Comparison of ENCODE assay signal across 11 mouse cellular contexts in the genomic region with DNA sequence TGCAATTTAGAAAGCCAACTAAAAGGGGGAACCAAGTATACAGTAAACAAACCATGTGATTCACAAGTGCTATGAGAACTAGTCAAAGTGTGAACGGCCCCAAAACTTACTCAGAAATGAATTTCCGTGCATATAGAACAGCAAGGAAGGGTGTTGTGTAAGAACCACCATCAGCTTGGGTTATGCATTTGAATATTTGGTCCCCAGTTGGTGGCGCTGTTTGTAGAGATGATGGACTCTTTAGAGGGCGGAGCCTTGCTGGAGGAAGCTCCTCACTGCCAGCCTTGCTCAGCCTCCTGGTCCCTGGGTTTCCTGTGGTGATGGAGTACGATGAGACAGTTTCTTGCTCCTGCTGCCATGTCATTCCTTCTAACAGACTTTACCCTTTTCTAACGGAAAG.
DNase-seq lines count a peak whose midpoint lies in the region; ATAC-seq and TF ChIP-seq lines count a peak whose summit lies in the region.
"Had no signal": no experiment of that assay in that cellular context is flagged by ENCODE, and none has a peak within 500 bp of the region (broad histone marks: within the 10 kb centered on the region; RNA-seq: fewer than 3 reads in every experiment).

No protein-coding gene starts in this region.

- ATAC-seq in heart, postnatal 0 days (ENCODE audit: insufficient read depth, low read depth), result no peak
- ATAC-seq in megakaryocyte progenitor cell, adult 5-6 weeks (replicated peaks; ENCODE audit: poor library complexity), result peak; percentile 98
- no peak for ATAC-seq in heart, embryonic 11.5 days (replicated peaks; ENCODE audit: insufficient number of reproducible peaks, low FRiP score, low TSS enrichment)

- no peak for TF ChIP-seq EP300 in heart, postnatal 0 days (IDR thresholded peaks at IDR 0.05; ENCODE audit: low read depth)

- H3K36me3 ChIP-seq in heart, postnatal 0 days (replicated peaks; ENCODE audit: control insufficient read depth, insufficient read depth, low read length), result no peaks in the 10 kb centered on the region
- no peaks in the 10 kb centered on the region for H3K36me3 ChIP-seq in heart, embryonic 11.5 days (ENCODE audit: control insufficient read depth, insufficient read depth, low read length)
- H3K36me3 ChIP-seq: embryonic facial prominence, embryonic 12.5 days; G1E; midbrain, embryonic 12.5 days had no signal

- H3K9ac ChIP-seq in heart, postnatal 0 days (replicated peaks; ENCODE audit: low read depth, low read length), result no peak overlapping the region
- no peak overlapping the region for H3K9ac ChIP-seq in heart, embryonic 11.5 days (ENCODE audit: low read depth, low read length)
- H3K9ac ChIP-seq: embryonic facial prominence, embryonic 12.5 days; midbrain, embryonic 12.5 days had no signal

- H3K4me1 ChIP-seq in heart, postnatal 0 days (ENCODE audit: control insufficient read depth, insufficient read depth), result no peaks in the 10 kb centered on the region
- no peaks in the 10 kb centered on the region for H3K4me1 ChIP-seq in heart, embryonic 11.5 days (ENCODE audit: control insufficient read depth, insufficient read depth, low read length)
- H3K4me1 ChIP-seq: embryonic facial prominence, embryonic 12.5 days; midbrain, embryonic 12.5 days had no signal

- H3K4me2 ChIP-seq in heart, postnatal 0 days (ENCODE audit: low read depth, low read length), result no peak overlapping the region
- no peak overlapping the region for H3K4me2 ChIP-seq in heart, embryonic 11.5 days
- H3K4me2 ChIP-seq: embryonic facial prominence, embryonic 12.5 days; midbrain, embryonic 12.5 days had no signal

- peak; percentile 15; the same call in 1 of the 2 replicates for TF ChIP-seq CTCF in heart, postnatal 0 days (IDR thresholded peaks at IDR 0.05; ENCODE audit: low read depth)
- no peak for TF ChIP-seq CTCF in brain, embryonic 14.5 days (IDR thresholded peaks at IDR 0.05; ENCODE audit: borderline replicate concordance, extremely low read depth, insufficient read depth, insufficient read length)

- no peaks in the 10 kb centered on the region for H3K9me3 ChIP-seq in heart, postnatal 0 days (replicated peaks; ENCODE audit: control insufficient read depth, low read length)
- no peaks in the 10 kb centered on the region for H3K9me3 ChIP-seq in heart, embryonic 11.5 days (replicated peaks; ENCODE audit: control insufficient read depth, low read length)
- H3K9me3 ChIP-seq: embryonic facial prominence, embryonic 12.5 days; midbrain, embryonic 12.5 days had no signal

- TF ChIP-seq POLR2A in brain, embryonic 14.5 days (IDR thresholded peaks at IDR 0.05; ENCODE audit: borderline replicate concordance, extremely low read depth, insufficient read depth, insufficient read length, poor library complexity, severe bottlenecking), result no peak

- H3K27ac ChIP-seq in heart, postnatal 0 days (ENCODE audit: low read depth), result no peak overlapping the region
- no peak overlapping the region for H3K27ac ChIP-seq in heart, embryonic 11.5 days (ENCODE audit: low read depth, low read length)
- H3K27ac ChIP-seq: embryonic facial prominence, embryonic 12.5 days; midbrain, embryonic 12.5 days had no signal

- 75% methylated on average over 6 of the region's 6 CpGs for WGBS in heart, postnatal 0 days
- 70% methylated on average over 6 of the region's 6 CpGs for WGBS in heart, embryonic 11.5 days (ENCODE audit: insufficient replicate concordance)

- H3K4me3 ChIP-seq in heart, postnatal 0 days (ENCODE audit: low read depth, low read length), result no peak overlapping the region
- H3K4me3 ChIP-seq in heart, embryonic 11.5 days (ENCODE audit: low read depth, low read length), result no peak overlapping the region
- H3K4me3 ChIP-seq: embryonic facial prominence, embryonic 12.5 days; midbrain, embryonic 12.5 days had no signal

- DNase-seq in heart, postnatal 0 days (ENCODE audit: low spot score), result no peak
- DNase-seq in heart, adult 18-20 months, result no peak
- peak; percentile 42 for DNase-seq in A20 (ENCODE audit: low read depth, low spot score)
- peak; percentile 19 for DNase-seq in brain, embryonic 14.5 days (ENCODE audit: low read depth)
- no peak for DNase-seq in frontal cortex, postnatal 25 days (ENCODE audit: low spot score in 2 of 2)
- no peak for DNase-seq in gastrocnemius, adult 18-20 months (ENCODE audit: low spot score)

- no peaks in the 10 kb centered on the region for H3K27me3 ChIP-seq in heart, postnatal 0 days (ENCODE audit: control insufficient read depth, insufficient read depth, low read length)
- no peaks in the 10 kb centered on the region for H3K27me3 ChIP-seq in heart, embryonic 11.5 days (ENCODE audit: control insufficient read depth, insufficient read depth, low read length)
- H3K27me3 ChIP-seq: embryonic facial prominence, embryonic 12.5 days had no signal

Comparison
In these comparisons a context has a peak if more than half of its experiments do, and no peak if none do; other contexts are left out.
1. DNase-seq: peak in A20 (single experiment) and brain, embryonic 14.5 days (single experiment); none in heart, postnatal 0 days (single experiment), heart, adult 18-20 months (0 of 2), frontal cortex, postnatal 25 days (0 of 2) and gastrocnemius, adult 18-20 months (single experiment).